Mouse (Mus musculus): Measurements from ENCODE around the gene Anks4b.

GRCm38 (mm10) chr7:120177611-120178010 is 4.0 kb downstream of the Anks4b start:
- TF ChIP-seq CTCF (IDR thresholded peaks at IDR 0.05; ENCODE audit: low read depth) (no peak), EP300 (IDR thresholded peaks at IDR 0.05; ENCODE audit: low read depth) (no peak)

Measured in heart, postnatal 0 days (tissue).